Mouse (Mus musculus): ENCODE data around the gene Zbtb46. TPM values are rescaled to one million over a fixed set of nuclear protein-coding genes. Genes with fewer than 3 reads are reported as not detected.

The Zbtb46 gene
- polyA plus RNA-seq, 1 experiment = 8.3 TPM

GRCm38 (mm10) chr2:181397207-181397761, 61.9 kb downstream of the Zbtb46 start:
- H3K36me3 ChIP-seq (ENCODE audit: control insufficient read depth, insufficient read depth, low read length) = no peaks in the 10 kb centered on the region
- no peak overlapping the region for H3K27ac ChIP-seq (ENCODE audit: control insufficient read depth, insufficient read depth, low read depth, low read length)
- TF ChIP-seq POLR2A (IDR thresholded peaks at IDR 0.05; ENCODE audit: control insufficient read depth, low read depth, low read length) (no peak), CTCF (IDR thresholded peaks at IDR 0.05; ENCODE audit: control insufficient read depth, insufficient read depth, insufficient replicate concordance, low read depth, low read length) (no peak)
- no peak overlapping the region for H3K4me3 ChIP-seq (ENCODE audit: control insufficient read depth, low read depth, low read length)
- no peaks in the 10 kb centered on the region for H3K27me3 ChIP-seq (ENCODE audit: control insufficient read depth, insufficient read depth, low read length)
- no peaks in the 10 kb centered on the region for H3K4me1 ChIP-seq (ENCODE audit: control insufficient read depth, insufficient read depth, low read length)

- no peak overlapping the region for H3K4me3 ChIP-seq (ENCODE audit: control insufficient read depth, low read depth, low read length)
- H3K36me3 ChIP-seq (ENCODE audit: control insufficient read depth, insufficient read depth, low read length) = no peaks in the 10 kb centered on the region
- H3K4me1 ChIP-seq (ENCODE audit: control insufficient read depth, insufficient read depth, low read length) = no peaks in the 10 kb centered on the region
- H3K27me3 ChIP-seq (ENCODE audit: control insufficient read depth, insufficient read depth, low read length) = no peaks in the 10 kb centered on the region
- no peak for TF ChIP-seq POLR2A (IDR thresholded peaks at IDR 0.05; ENCODE audit: control insufficient read depth, low read depth, low read length)
- TF ChIP-seq CTCF (IDR thresholded peaks at IDR 0.05; ENCODE audit: control insufficient read depth, insufficient read depth, insufficient replicate concordance, low read depth, low read length) = no peak
- H3K27ac ChIP-seq (ENCODE audit: control insufficient read depth, insufficient read depth, low read depth, low read length) = no peak overlapping the region; the same call in 1 of the 2 replicates
Observed at GRCm38 (mm10) chr2:181394086-181394485, 65.1 kb downstream of the Zbtb46 start.

DNA sequence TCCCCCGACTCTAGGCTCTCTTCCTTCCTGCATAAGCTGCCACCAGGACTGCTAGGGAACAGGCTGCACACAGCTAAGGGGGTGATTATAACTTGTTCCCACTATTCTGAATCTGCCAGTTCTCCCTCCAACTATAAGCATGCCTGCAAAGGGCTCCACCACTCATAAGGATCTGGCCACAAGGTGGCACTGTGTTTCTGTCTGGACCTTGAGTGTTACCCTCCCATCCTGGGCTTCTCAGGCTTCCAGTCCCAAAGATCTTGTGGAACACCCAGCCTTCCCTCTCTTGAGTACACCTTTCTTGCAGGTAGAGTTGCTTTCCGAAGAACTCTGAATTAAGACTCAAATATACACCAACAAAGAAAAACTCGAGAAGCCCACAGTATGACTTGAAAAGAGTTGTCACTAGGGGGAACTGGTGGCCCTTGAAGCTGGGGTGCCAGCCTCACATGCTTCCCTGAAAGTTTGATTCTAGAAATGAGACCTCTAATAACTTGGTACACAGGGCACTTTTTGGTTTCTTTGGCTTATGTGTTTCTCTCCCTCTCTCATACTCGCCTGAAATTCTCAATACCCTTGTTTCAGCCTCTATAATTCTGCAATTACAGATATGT, 66.5 kb downstream of the Zbtb46 start:
- Histone ChIP-seq H3K27ac (ENCODE audit: control insufficient read depth, insufficient read depth, low read depth, low read length) (no peak overlapping the region), H3K36me3 (ENCODE audit: control insufficient read depth, insufficient read depth, low read length) (no peaks in the 10 kb centered on the region), H3K27me3 (ENCODE audit: control insufficient read depth, insufficient read depth, low read length) (no peaks in the 10 kb centered on the region), H3K4me3 (ENCODE audit: control insufficient read depth, low read depth, low read length) (no peak overlapping the region), H3K4me1 (ENCODE audit: control insufficient read depth, insufficient read depth, low read length) (no peaks in the 10 kb centered on the region)
- peak; percentile 52; the same call in 1 of the 2 replicates for TF ChIP-seq CTCF (IDR thresholded peaks at IDR 0.05; ENCODE audit: control insufficient read depth, insufficient read depth, insufficient replicate concordance, low read depth, low read length)
- no peak for TF ChIP-seq POLR2A (IDR thresholded peaks at IDR 0.05; ENCODE audit: control insufficient read depth, low read depth, low read length)

GRCm38 (mm10) chr2:181391541-181391940, 67.7 kb downstream of the Zbtb46 start:
- no peaks in the 10 kb centered on the region for H3K27me3 ChIP-seq (ENCODE audit: control insufficient read depth, insufficient read depth, low read length)
- no peak overlapping the region for H3K27ac ChIP-seq (ENCODE audit: control insufficient read depth, insufficient read depth, low read depth, low read length)
- TF ChIP-seq POLR2A (IDR thresholded peaks at IDR 0.05; ENCODE audit: control insufficient read depth, low read depth, low read length) (no peak), CTCF (IDR thresholded peaks at IDR 0.05; ENCODE audit: control insufficient read depth, insufficient read depth, insufficient replicate concordance, low read depth, low read length) (no peak)
- no peak overlapping the region for H3K4me3 ChIP-seq (ENCODE audit: control insufficient read depth, low read depth, low read length)
- H3K36me3 ChIP-seq (ENCODE audit: control insufficient read depth, insufficient read depth, low read length) = no peaks in the 10 kb centered on the region
- no peaks in the 10 kb centered on the region for H3K4me1 ChIP-seq (ENCODE audit: control insufficient read depth, insufficient read depth, low read length)

DNA sequence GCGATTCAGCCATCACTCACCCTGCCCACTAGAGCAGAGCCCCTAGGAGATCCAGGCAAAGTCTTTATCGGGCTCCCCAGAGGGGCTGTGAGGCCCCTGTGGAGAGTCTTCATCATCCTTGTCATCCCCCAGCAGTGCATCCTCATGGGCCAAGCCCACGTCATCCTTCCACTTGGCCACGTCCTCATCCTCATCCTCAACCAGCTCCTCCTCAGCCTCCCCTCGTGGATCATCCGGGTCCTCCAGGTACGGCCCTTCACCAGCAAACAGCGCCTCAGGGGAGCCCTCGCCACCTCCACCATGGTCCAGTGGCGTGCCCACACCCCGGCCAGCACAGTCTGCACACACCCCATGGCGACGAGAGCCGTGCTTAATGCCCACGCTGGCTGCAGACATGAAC, 68.2 kb downstream of the Zbtb46 start:
- no peak overlapping the region for H3K27ac ChIP-seq (ENCODE audit: control insufficient read depth, insufficient read depth, low read depth, low read length)
- H3K27me3 ChIP-seq (ENCODE audit: control insufficient read depth, insufficient read depth, low read length) = no peaks in the 10 kb centered on the region
- TF ChIP-seq POLR2A (IDR thresholded peaks at IDR 0.05; ENCODE audit: control insufficient read depth, low read depth, low read length) (no peak), CTCF (IDR thresholded peaks at IDR 0.05; ENCODE audit: control insufficient read depth, insufficient read depth, insufficient replicate concordance, low read depth, low read length) (no peak)
- no peak overlapping the region for H3K4me3 ChIP-seq (ENCODE audit: control insufficient read depth, low read depth, low read length)
- H3K4me1 ChIP-seq (ENCODE audit: control insufficient read depth, insufficient read depth, low read length) = no peaks in the 10 kb centered on the region
- H3K36me3 ChIP-seq (ENCODE audit: control insufficient read depth, insufficient read depth, low read length) = no peaks in the 10 kb centered on the region

DNA sequence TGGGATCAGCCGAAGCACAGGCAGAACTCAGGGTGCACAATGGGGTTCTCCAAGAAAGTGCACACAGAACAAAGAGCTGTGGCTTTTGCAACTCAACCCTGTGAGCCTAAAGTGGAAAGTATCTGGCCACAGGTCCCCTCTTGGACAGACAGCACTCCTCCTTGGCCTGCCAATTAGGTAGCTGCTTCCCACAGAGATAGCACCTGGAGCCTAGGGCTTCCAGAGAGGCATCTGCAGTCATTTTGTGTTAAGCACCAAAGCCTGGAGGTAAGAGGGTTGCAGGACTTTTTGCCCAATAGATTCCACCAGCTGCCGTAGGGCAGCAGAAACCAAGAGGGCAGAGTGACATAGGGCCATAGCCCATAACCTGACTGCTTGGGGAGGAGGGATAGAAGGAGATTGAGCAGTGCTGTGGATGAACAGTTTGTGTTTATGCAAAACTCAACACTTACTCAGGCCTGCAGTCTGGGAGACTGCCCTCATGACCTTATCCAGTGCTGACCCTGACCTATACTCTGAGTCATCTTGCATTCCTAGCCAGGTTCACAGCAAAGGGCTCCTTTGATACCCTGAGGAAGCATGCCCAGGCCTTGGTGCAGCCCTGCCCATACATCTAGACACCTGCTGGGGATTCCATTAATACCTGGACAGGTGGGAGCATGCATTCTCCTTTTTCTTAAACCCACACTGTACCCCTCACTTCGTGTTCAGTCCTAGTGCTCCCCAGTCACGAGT, 68.9 kb downstream of the Zbtb46 start:
- no peaks in the 10 kb centered on the region for H3K27me3 ChIP-seq (ENCODE audit: control insufficient read depth, insufficient read depth, low read length)
- TF ChIP-seq CTCF (IDR thresholded peaks at IDR 0.05; ENCODE audit: control insufficient read depth, insufficient read depth, insufficient replicate concordance, low read depth, low read length) = no peak
- TF ChIP-seq POLR2A (IDR thresholded peaks at IDR 0.05; ENCODE audit: control insufficient read depth, low read depth, low read length) = no peak
- no peak overlapping the region for H3K27ac ChIP-seq (ENCODE audit: control insufficient read depth, insufficient read depth, low read depth, low read length)
- H3K36me3 ChIP-seq (ENCODE audit: control insufficient read depth, insufficient read depth, low read length) = no peaks in the 10 kb centered on the region
- no peaks in the 10 kb centered on the region for H3K4me1 ChIP-seq (ENCODE audit: control insufficient read depth, insufficient read depth, low read length)
- H3K4me3 ChIP-seq (ENCODE audit: control insufficient read depth, low read depth, low read length) = no peak overlapping the region

DNA sequence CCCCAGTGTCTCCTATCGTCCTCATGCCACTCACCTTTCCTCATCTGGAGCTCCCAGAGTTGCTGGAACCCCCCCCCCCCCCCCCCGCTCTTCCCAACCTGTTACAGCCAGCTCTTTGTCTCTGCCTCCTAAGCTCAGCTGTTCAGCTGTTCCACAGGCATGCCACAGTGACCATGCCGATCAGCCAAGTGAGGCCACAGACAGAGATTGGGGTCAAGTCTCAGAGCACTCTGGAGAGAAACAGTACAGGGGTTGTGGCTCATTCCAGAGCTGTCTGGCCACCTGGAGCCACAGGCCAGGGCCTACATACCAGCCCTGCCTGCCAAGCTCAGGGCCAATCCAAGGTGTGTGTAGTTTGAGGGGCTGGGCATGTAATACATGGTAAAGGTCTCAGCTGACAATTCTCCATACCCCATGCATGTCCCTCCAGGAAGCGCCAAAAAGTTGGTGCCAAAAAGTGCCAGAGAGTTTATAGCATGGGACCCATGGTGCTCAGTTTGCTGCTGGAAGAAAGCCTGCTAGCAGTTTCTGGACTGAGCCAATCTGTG, 72.5 kb downstream of the Zbtb46 start:
- no peak overlapping the region for H3K4me3 ChIP-seq (ENCODE audit: control insufficient read depth, low read depth, low read length)
- H3K27me3 ChIP-seq (ENCODE audit: control insufficient read depth, insufficient read depth, low read length) = no peaks in the 10 kb centered on the region
- H3K36me3 ChIP-seq (ENCODE audit: control insufficient read depth, insufficient read depth, low read length) = no peaks in the 10 kb centered on the region; the same call in 1 of the 2 replicates
- TF ChIP-seq CTCF (IDR thresholded peaks at IDR 0.05; ENCODE audit: control insufficient read depth, insufficient read depth, insufficient replicate concordance, low read depth, low read length) = no peak
- TF ChIP-seq POLR2A (IDR thresholded peaks at IDR 0.05; ENCODE audit: control insufficient read depth, low read depth, low read length) = no peak
- no peaks in the 10 kb centered on the region for H3K4me1 ChIP-seq (ENCODE audit: control insufficient read depth, insufficient read depth, low read length)
- no peak overlapping the region for H3K27ac ChIP-seq (ENCODE audit: control insufficient read depth, insufficient read depth, low read depth, low read length)

Measured in testis, adult 2 months (tissue).